Mouse (Mus musculus) c-Kit-negative CD71-positive TER-119-positive erythroid progenitor cells, embryonic 14.5 days (primary cell): ENCODE data around the gene Olfr610.
"Not testable (repeated sequence)": the region's sequence is repeated elsewhere in the genome, so short reads cannot be mapped to it uniquely, and the experiment has no call there.

Source experiments
- DNase-seq: peaks from one replicate; pipeline ENCODE4 v3.0.0-alpha.2; 2013; ENCODE audit warnings: low read depth, low spot score

The Olfr610 gene

DNA sequence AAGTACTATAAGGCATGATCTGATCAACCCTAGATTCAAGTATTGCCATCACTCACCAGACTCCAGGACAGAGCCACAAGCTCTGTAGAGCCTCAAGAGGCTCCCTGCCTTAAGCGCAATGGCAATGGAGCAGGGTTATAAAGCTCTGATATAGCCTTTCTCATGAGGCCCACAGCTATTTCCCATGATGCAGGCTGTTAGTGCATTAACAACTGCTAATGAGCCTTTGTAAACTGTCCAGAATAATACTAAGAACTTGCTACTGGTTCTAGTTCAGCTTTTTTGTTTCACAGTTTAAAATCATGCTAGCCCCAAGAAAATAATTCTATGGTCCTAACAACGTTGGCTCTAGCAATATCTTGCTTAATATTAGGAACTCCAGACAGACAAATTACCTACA lies at the start of gene Olfr610:
Gene Olfr610 (minus strand): TSS at position 101 of the 400 bp plus-strand sequence.
- DNase-seq: no peak

DNA sequence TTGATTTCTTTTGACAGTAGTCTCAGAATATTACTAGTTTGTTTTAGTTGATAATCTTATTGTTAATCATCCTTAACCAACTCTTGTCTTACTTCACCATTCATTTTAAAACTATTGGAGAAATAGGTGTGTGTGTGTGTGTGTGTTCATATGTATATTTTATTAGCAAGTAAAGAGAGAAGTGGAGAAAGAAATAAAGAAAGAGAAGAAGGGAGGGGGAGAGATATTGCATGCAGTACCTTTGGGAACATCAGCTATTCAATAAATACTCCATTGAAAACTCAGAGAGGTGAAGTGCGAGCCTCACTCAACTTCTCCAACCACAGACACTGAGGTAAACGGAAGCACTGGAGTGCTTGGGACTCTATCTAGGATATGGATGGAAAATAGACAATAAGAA lies 43.9 kb upstream of the Olfr610 start, which contains the start of gene Olfr615:
Gene Olfr615 (plus strand): TSS at position 301 of the 400 bp plus-strand sequence.
- DNase-seq: no peak

DNA sequence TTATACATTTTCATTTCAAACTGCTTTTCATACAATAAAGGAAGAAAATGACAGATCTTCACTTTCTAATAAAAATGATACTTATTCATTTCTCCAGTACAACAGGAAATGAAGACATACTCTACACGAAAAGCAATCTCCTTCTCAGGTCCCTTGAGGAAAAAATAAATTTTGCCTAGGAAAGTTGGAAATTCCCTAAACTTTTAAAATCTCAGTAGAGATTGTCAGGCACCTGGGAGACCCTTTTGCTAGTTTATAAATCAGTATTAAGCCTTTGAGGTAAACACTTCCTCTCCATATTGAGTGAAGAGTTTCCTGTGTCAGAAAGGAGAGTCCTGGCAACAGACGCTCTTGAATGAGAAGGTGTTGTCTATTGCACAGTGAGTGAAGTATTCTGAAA lies 35.9 kb upstream of the Olfr610 start, which contains the start of gene Olfr613:
Gene Olfr613 (plus strand): TSS at position 301 of the 400 bp plus-strand sequence.
- DNase-seq: no peak

DNA sequence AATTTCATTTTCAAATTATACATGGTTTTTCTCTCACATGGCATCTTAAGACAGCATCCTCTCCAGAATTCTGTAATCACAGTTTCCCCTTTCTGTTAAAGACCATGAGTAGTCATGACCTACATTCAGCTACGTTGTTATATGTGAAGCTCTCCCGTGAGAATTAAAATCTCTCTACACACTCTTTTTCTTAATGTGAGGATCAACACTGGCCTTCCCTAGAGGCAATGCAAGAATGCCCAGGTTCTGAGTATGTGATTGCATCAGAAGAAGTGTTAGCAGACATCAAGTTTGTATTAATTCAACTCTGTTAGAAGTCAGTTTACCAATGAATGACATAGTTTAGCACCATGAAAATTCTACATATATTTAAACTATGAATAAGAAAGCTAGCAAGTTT lies 30.7 kb upstream of the Olfr610 start, which contains the start of gene Olfr612:
Gene Olfr612 (minus strand): TSS at position 101 of the 400 bp plus-strand sequence.
- DNase-seq: not testable (repeated sequence)

DNA sequence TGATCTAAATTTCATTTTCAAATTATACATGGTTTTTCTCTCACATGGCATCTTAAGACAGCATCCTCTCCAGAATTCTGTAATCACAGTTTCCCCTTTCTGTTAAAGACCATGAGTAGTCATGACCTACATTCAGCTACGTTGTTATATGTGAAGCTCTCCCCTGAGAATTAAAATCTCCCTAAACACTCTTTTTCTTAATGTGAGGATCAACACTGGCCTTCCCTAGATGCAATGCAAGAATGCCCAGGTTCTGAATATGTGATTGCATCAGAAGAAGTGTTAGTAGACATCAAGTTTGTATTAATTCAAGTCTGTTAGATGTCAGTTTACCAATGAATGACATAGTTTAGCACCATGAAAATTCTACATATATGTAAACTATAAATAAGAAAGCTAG lies 8.8 kb upstream of the Olfr610 start, which contains the start of gene Olfr611:
Gene Olfr611 (minus strand): TSS at position 101 of the 400 bp plus-strand sequence.
- not testable (repeated sequence) for DNase-seq

DNA sequence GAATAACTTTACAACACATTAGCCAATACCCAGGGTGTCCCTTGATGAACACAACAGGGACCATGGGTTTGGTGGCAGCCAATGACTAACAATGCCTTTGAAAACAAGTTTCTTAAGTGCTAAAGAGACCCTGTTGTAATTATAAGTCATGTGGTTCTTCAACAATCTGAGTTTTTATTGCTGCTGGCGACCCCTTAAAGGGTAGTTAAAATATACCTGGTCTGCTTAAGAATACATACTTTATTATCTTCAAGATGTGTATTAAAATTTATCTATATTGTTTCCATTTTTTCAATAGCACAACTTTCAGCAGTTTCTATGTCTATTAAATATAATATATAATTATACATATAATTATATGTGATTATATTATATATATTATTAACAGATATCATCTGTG lies 14.0 kb downstream of the Olfr610 start, which contains the start of gene Olfr609:
Gene Olfr609 (minus strand): TSS at position 101 of the 400 bp plus-strand sequence.
- DNase-seq: no peak

DNA sequence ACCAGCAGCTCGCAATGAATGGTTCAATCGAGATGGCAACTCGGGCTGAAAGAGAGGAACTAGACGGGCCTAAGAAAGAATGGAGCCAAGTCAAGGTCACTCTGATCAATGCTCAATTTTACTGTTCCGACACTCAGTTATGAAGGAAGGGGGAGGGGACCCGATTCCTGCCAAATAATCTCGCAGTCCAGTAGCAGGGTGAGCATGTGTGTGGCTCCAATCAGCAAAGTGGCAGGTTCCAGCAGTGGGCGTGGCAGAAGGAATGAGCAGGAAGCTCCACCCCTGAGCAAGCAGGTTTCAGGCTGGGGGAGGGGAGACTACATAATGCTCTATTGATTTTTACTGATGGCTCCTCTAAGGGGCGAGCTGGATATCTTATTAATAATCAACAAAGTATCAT lies 34.8 kb downstream of the Olfr610 start:
- not testable (repeated sequence) for DNase-seq

DNA sequence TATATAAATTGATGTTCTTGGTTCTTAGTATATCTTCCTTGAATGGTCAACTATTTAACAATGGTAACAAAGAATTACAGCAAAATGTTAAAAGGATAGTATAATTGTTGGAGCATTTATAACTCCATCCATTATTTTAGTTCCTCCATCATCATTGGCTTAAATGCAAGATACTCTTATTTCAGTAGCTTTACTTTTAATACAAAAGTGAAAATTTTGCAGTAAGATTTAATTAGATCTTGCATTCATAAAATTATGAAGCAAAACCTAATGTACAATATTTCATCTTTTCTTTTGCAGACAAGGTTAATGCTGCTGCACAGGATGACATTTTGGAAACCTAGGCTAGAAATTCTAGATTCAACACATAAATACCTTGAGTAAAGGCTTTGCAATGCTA lies 42.3 kb downstream of the Olfr610 start, which contains the start of gene Olfr608:
Gene Olfr608 (plus strand): TSS at position 301 of the 400 bp plus-strand sequence.
- no peak for DNase-seq

DNA sequence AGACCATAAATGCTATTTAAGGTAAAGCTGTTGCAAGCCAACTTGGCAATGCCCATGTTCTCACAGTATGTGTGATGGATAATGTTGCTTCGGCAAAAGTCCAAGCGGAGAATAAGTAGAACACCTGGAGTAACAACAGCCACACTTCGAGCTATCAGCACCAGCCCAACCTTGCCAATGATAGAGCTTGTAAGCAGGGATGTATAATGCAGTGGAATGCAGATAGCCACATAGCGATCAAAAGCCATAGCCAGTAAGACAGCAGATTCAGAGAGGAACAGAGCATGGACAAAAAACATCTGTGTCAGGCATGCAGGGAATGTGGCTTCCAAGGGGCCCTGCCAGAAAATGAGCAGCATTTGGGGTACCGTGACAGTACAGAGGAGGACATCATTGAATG lies 51.3 kb downstream of the Olfr610 start:
- no peak for DNase-seq
